Mouse (Mus musculus) lung, embryonic 14.5 days (tissue): Measurements from ENCODE around the gene Inpp5d. TPM values are rescaled to one million over a fixed set of nuclear protein-coding genes. Genes with fewer than 3 reads are reported as not detected.
A peak's percentile ranks its signal among the peaks of the same experiment; 100 is the strongest.

Source experiments
- ATAC-seq: fragments of 200-750 bp; cut with Nextera tagmentation; 2 replicates; pipeline ENCODE4 v1.8.0; 2017; ENCODE audit warnings: mild to moderate bottlenecking, moderate TSS enrichment, moderate library complexity; ENCODE audit not compliant: insufficient read depth
- DNase-seq: peaks from one replicate; pipeline ENCODE4 v3.0.0-alpha.2; 2015
- H3K27ac ChIP-seq: fragments of 300-500 bp; sonication (generic); 2 replicates; pipeline ENCODE4 v1.5.1; 2014; ENCODE audit warnings: low read depth, mild to moderate bottlenecking, moderate library complexity
- H3K27me3 ChIP-seq: fragments of 300-500 bp; sonication (generic); 2 replicates; pipeline ENCODE4 v1.6.1; 2014; ENCODE audit warnings: low read length, control low read depth; ENCODE audit not compliant: insufficient read depth
- H3K36me3 ChIP-seq: fragments of 300-500 bp; sonication (generic); 2 replicates; pipeline ENCODE4 v1.6.1; 2014; ENCODE audit warnings: control low read depth; ENCODE audit not compliant: insufficient read depth
- H3K4me1 ChIP-seq: fragments of 300-500 bp; sonication (generic); 2 replicates; pipeline ENCODE4 v1.6.1; 2014; ENCODE audit warnings: antibody characterized with exemption, control low read depth; ENCODE audit not compliant: insufficient read depth
- H3K4me2 ChIP-seq: fragments of 300-500 bp; sonication (generic); 2 replicates; pipeline ENCODE4 v1.6.1; 2014; ENCODE audit warnings: mild to moderate bottlenecking
- H3K4me3 ChIP-seq: fragments of 300-500 bp; sonication (generic); 2 replicates; pipeline ENCODE4 v1.5.1; 2014; ENCODE audit warnings: low read depth, low read length
- H3K9ac ChIP-seq: fragments of 300-500 bp; sonication (generic); 2 replicates; pipeline ENCODE4 v1.6.1; 2014
- H3K9me3 ChIP-seq: fragments of 300-500 bp; sonication (generic); 2 replicates; pipeline ENCODE4 v1.6.1; 2016; ENCODE audit warnings: low read depth, low read length, control low read depth
- CTCF ChIP-seq: IDR thresholded peaks from 2 replicates; pipeline ENCODE4 v1.5.1; 2016; ENCODE audit warnings: antibody characterized with exemption, low read depth
- WGBS: fragments of 180-500 bp; shearing (Covaris S2); extraction: QIAGEN DNeasy Blood & Tissue Kit; methylation state at CpG from one replicate; pipeline ENCODE4 v1.1.7; 2014; 5-methylcytosine and 5-hydroxymethylcytosine counted together
- polyA plus RNA-seq: library from polyadenylated mRNA; unstranded; fragments of >200 nt; fragmentation: Nextera tagmentation; extraction: Ambion mirVana; gene quantifications from 2 replicates; pipeline ENCODE4 v1.2.1, GENCODE M21; 2014

The Inpp5d gene
- polyA plus RNA-seq, 1 experiment from 2014 or later = 11.2 TPM

GRCm38 (mm10) chr1:87623977-87624666 lies 4.0 kb downstream of the Inpp5d start:
- no peak for ATAC-seq
- Histone ChIP-seq H3K9ac (no peak overlapping the region), H3K27me3 (no peaks in the 10 kb centered on the region), H3K36me3 (no peaks in the 10 kb centered on the region), H3K4me3 (no peak overlapping the region), H3K4me1 (no peaks in the 10 kb centered on the region), H3K27ac (no peak overlapping the region), H3K4me2 (no peak overlapping the region), H3K9me3 (no peaks in the 10 kb centered on the region)
- TF ChIP-seq CTCF = no peak
- WGBS = 53% methylated on average over 1 of the region's 1 CpGs
- DNase-seq = no peak

- ATAC-seq = no peak
- Histone ChIP-seq H3K4me3 (no peak overlapping the region), H3K4me1 (no peaks in the 10 kb centered on the region), H3K27me3 (no peaks in the 10 kb centered on the region), H3K9ac (no peak overlapping the region), H3K36me3 (no peaks in the 10 kb centered on the region), H3K4me2 (no peak overlapping the region), H3K27ac (no peak overlapping the region), H3K9me3 (no peaks in the 10 kb centered on the region)
- WGBS = 93% methylated on average over 2 of the region's 2 CpGs
- no peak for TF ChIP-seq CTCF
- DNase-seq = no peak
Observed at GRCm38 (mm10) chr1:87624826-87625225, 4.7 kb downstream of the Inpp5d start.

GRCm38 (mm10) chr1:87625254-87626025 lies 5.3 kb downstream of the Inpp5d start:
- Histone ChIP-seq H3K27me3 (no peaks in the 10 kb centered on the region), H3K4me3 (no peak overlapping the region), H3K9ac (no peak overlapping the region), H3K4me1 (no peaks in the 10 kb centered on the region), H3K36me3 (no peaks in the 10 kb centered on the region), H3K9me3 (no peaks in the 10 kb centered on the region), H3K4me2 (no peak overlapping the region), H3K27ac (no peak overlapping the region)
- no peak for ATAC-seq
- 75% methylated on average over 6 of the region's 6 CpGs for WGBS
- no peak for TF ChIP-seq CTCF
- no peak for DNase-seq

GRCm38 (mm10) chr1:87626344-87626743 lies 6.2 kb downstream of the Inpp5d start:
- DNase-seq (peak; percentile 66), ATAC-seq (peak; percentile 73; the same call in 1 of the 2 replicates)
- no peaks in the 10 kb centered on the region for H3K27me3 ChIP-seq
- H3K27ac ChIP-seq = no peak overlapping the region
- H3K9me3 ChIP-seq = no peaks in the 10 kb centered on the region
- no peaks in the 10 kb centered on the region for H3K36me3 ChIP-seq
- TF ChIP-seq CTCF = no peak
- H3K4me3 ChIP-seq = no peak overlapping the region
- no peaks in the 10 kb centered on the region for H3K4me1 ChIP-seq
- no peak overlapping the region for H3K4me2 ChIP-seq
- no peak overlapping the region for H3K9ac ChIP-seq
- 39% methylated on average over 2 of the region's 2 CpGs for WGBS

GRCm38 (mm10) chr1:87628085-87628484 lies 8.0 kb downstream of the Inpp5d start:
- no peaks in the 10 kb centered on the region for H3K27me3 ChIP-seq
- TF ChIP-seq CTCF = no peak
- no peaks in the 10 kb centered on the region for H3K4me1 ChIP-seq
- no peak overlapping the region for H3K4me3 ChIP-seq
- no peaks in the 10 kb centered on the region for H3K36me3 ChIP-seq
- DNase-seq (no peak), ATAC-seq (no peak)
- 24% methylated on average over 2 of the region's 2 CpGs for WGBS
- no peak overlapping the region for H3K27ac ChIP-seq
- H3K9ac ChIP-seq = no peak overlapping the region
- H3K9me3 ChIP-seq = no peaks in the 10 kb centered on the region
- no peak overlapping the region for H3K4me2 ChIP-seq

GRCm38 (mm10) chr1:87631584-87631983 lies 11.5 kb downstream of the Inpp5d start:
- no peaks in the 10 kb centered on the region for H3K4me1 ChIP-seq

GRCm38 (mm10) chr1:87632163-87632562 lies 12.1 kb downstream of the Inpp5d start:
- Histone ChIP-seq H3K36me3 (no peaks in the 10 kb centered on the region), H3K4me3 (no peak overlapping the region), H3K4me2 (no peak overlapping the region), H3K9ac (no peak overlapping the region), H3K27me3 (no peaks in the 10 kb centered on the region), H3K9me3 (no peaks in the 10 kb centered on the region), H3K4me1 (no peaks in the 10 kb centered on the region), H3K27ac (no peak overlapping the region)
- TF ChIP-seq CTCF = no peak
- ATAC-seq = no peak
- 57% methylated on average over 6 of the region's 6 CpGs for WGBS
- no peak for DNase-seq

More at GRCm38 (mm10) chr1:87631584-87631983, 11.5 kb downstream of the Inpp5d start:
- TF ChIP-seq CTCF = no peak
- Histone ChIP-seq H3K27me3 (no peaks in the 10 kb centered on the region), H3K9me3 (no peaks in the 10 kb centered on the region), H3K4me2 (no peak overlapping the region), H3K4me3 (no peak overlapping the region), H3K36me3 (no peaks in the 10 kb centered on the region), H3K9ac (no peak overlapping the region), H3K27ac (no peak overlapping the region)
- no peak for ATAC-seq
- WGBS = 60% methylated on average over 10 of the region's 10 CpGs
- no peak for DNase-seq
